Mouse (Mus musculus) spleen, adult 12 weeks (tissue): ENCODE data around the gene Adap2.
"Not testable (repeated sequence)": the region's sequence is repeated elsewhere in the genome, so short reads cannot be mapped to it uniquely, and the experiment has no call there.

ENCODE experiments used
- DNase-seq: peaks from one replicate; pipeline ENCODE4 v3.0.0; 2022; ENCODE audit warnings: low spot score

Gene Adap2

GRCm38 (mm10) chr11:80159018-80159417 is 5.1 kb downstream of the Adap2 start:
- no peak for DNase-seq

GRCm38 (mm10) chr11:80161041-80161440 is 7.1 kb downstream of the Adap2 start:
- no peak for DNase-seq

- no peak for DNase-seq
Measured at GRCm38 (mm10) chr11:80163362-80164116, 9.6 kb downstream of the Adap2 start.

GRCm38 (mm10) chr11:80164224-80164623 is 10.3 kb downstream of the Adap2 start:
- DNase-seq = no peak

- DNase-seq = no peak
Measured at GRCm38 (mm10) chr11:80168121-80168520, 14.2 kb downstream of the Adap2 start.

- no peak for DNase-seq
Measured at GRCm38 (mm10) chr11:80168611-80169249, 14.8 kb downstream of the Adap2 start.

- no peak for DNase-seq
Measured at GRCm38 (mm10) chr11:80169629-80170028, 15.7 kb downstream of the Adap2 start.

- no peak for DNase-seq
Measured at GRCm38 (mm10) chr11:80170351-80170750, 16.4 kb downstream of the Adap2 start.

GRCm38 (mm10) chr11:80171884-80172283 is 18.0 kb downstream of the Adap2 start:
- no peak for DNase-seq

GRCm38 (mm10) chr11:80173963-80174670 is 20.2 kb downstream of the Adap2 start:
- no peak for DNase-seq

- DNase-seq = no peak
Measured at GRCm38 (mm10) chr11:80176911-80177895, 23.3 kb downstream of the Adap2 start.

GRCm38 (mm10) chr11:80178316-80178715 is 24.4 kb downstream of the Adap2 start:
- DNase-seq = no peak

GRCm38 (mm10) chr11:80181021-80181749 is 27.3 kb downstream of the Adap2 start:
- DNase-seq = no peak

- not testable (repeated sequence) for DNase-seq
Measured at GRCm38 (mm10) chr11:80183054-80183704, 29.3 kb downstream of the Adap2 start.

GRCm38 (mm10) chr11:80183705-80184255 is 29.9 kb downstream of the Adap2 start, which contains the start of gene Rnf135:
TSS of gene Rnf135 (plus strand) at chr11:80183851.
- peak; percentile 68 for DNase-seq

GRCm38 (mm10) chr11:80184531-80185071 is 30.7 kb downstream of the Adap2 start:
- DNase-seq = no peak

- not testable (repeated sequence) for DNase-seq
Measured at GRCm38 (mm10) chr11:80185441-80185976, 31.6 kb downstream of the Adap2 start.

- no peak for DNase-seq
Measured at GRCm38 (mm10) chr11:80190280-80190679, 36.4 kb downstream of the Adap2 start.

GRCm38 (mm10) chr11:80193827-80194226 is 39.9 kb downstream of the Adap2 start:
- no peak for DNase-seq
